Mouse (Mus musculus) limb, embryonic 11.5 days (tissue): ENCODE data around the gene Bdp1. TPM values are rescaled to one million over a fixed set of nuclear protein-coding genes. Genes with fewer than 3 reads are reported as not detected.

Experiments used
- ATAC-seq: fragments of 200-750 bp; cut with Nextera tagmentation; 2 replicates; pipeline ENCODE4 v1.8.0; 2017; ENCODE audit warnings: low read depth; ENCODE audit not compliant: insufficient number of reproducible peaks, low FRiP score, low TSS enrichment
- DNase-seq: peaks from one replicate; pipeline ENCODE4 v3.0.0-alpha.2; 2015; ENCODE audit warnings: low spot score
- H3K27ac ChIP-seq: fragments of 300-500 bp; sonication (generic); replicated peaks from 2 replicates; pipeline ENCODE4 v1.5.1; 2014; ENCODE audit warnings: low read depth, mild to moderate bottlenecking, low read length
- H3K27me3 ChIP-seq: fragments of 300-500 bp; sonication (generic); 2 replicates; pipeline ENCODE4 v1.6.1; 2014; ENCODE audit warnings: mild to moderate bottlenecking, low read length, mixed read lengths; ENCODE audit not compliant: control insufficient read depth, insufficient read depth
- H3K36me3 ChIP-seq: fragments of 300-500 bp; sonication (generic); 2 replicates; pipeline ENCODE4 v1.6.1; 2014; ENCODE audit warnings: mild to moderate bottlenecking, low read length, moderate library complexity, mixed read lengths; ENCODE audit not compliant: control insufficient read depth, insufficient read depth
- H3K4me1 ChIP-seq: fragments of 300-500 bp; sonication (generic); 2 replicates; pipeline ENCODE4 v1.6.1; 2014; ENCODE audit warnings: low read length, mixed read lengths; ENCODE audit not compliant: control insufficient read depth, insufficient read depth
- H3K4me2 ChIP-seq: fragments of 300-500 bp; sonication (generic); 2 replicates; pipeline ENCODE4 v1.6.1; 2014; ENCODE audit warnings: low read depth, mild to moderate bottlenecking, moderate library complexity; ENCODE audit not compliant: severe bottlenecking
- H3K4me3 ChIP-seq: fragments of 300-500 bp; sonication (generic); 2 replicates; pipeline ENCODE4 v1.5.1; 2014; ENCODE audit warnings: low read depth, low read length
- H3K9ac ChIP-seq: fragments of 300-500 bp; sonication (generic); 2 replicates; pipeline ENCODE4 v1.6.1; 2014; ENCODE audit warnings: mild to moderate bottlenecking, low read length
- H3K9me3 ChIP-seq: fragments of 300-500 bp; sonication (generic); 2 replicates; pipeline ENCODE4 v1.6.1; 2016; ENCODE audit warnings: low read length; ENCODE audit not compliant: control insufficient read depth
- WGBS: fragments of 180-500 bp; shearing (Covaris S2); extraction: QIAGEN DNeasy Blood & Tissue Kit; methylation state at CpG from one replicate; pipeline ENCODE4 v1.1.7; 2014; 5-methylcytosine and 5-hydroxymethylcytosine counted together
- polyA plus RNA-seq: library from polyadenylated mRNA; unstranded; fragments of >200 nt; fragmentation: Nextera tagmentation; extraction: Ambion mirVana; gene quantifications from 2 replicates; pipeline ENCODE4 v1.2.1, GENCODE M21; 2014

Gene Bdp1
- 27.5 and 31.4 TPM in 2 replicates for polyA plus RNA-seq

DNA sequence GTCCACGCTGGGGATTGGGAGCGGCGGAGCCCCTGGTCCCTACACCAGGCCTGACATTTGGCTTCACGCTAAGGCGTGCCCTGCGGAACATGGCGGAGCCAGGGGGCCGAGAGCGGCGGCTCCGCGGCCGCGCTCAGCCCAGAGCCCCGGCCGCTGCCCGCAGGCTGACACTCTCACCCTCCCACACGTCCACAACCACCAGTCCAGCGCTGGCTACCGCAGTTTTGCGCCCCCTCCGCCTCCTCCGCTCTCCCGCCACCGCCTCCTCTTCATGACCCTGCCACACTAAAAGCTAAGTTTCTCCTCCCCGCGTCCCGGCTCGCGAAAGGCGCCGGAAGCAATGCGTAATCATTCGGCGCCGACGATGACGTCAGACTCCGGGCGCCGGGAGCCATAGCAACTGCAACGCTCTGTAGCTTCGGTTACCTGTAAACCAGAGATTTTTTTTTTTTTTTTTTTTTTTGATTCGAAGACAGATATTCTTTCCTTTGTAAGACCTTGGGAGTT is at the start of gene Bdp1:
Bdp1 (minus strand) TSS at position 323 of the 507 bp plus-strand sequence.
- Histone ChIP-seq H3K4me1 (peaks cover 7% of the 10 kb centered on the region; the same call in 1 of the 2 replicates), H3K27me3 (no peaks in the 10 kb centered on the region), H3K9me3 (no peaks in the 10 kb centered on the region), H3K36me3 (no peaks in the 10 kb centered on the region; the same call in 1 of the 2 replicates), H3K4me2 (peak within 1 kb of the TSS; percentile 57), H3K27ac (0 out of 2 replicates have a peak within 1 kb of the TSS, but pooled peaks have one; percentile 10), H3K4me3 (peak within 1 kb of the TSS; percentile 98), H3K9ac (peak within 1 kb of the TSS; percentile 86)
- peak; percentile 98 for DNase-seq
- peak; percentile 70 for ATAC-seq
- WGBS, result under 1% methylated on average over 44 of the region's 44 CpGs

DNA sequence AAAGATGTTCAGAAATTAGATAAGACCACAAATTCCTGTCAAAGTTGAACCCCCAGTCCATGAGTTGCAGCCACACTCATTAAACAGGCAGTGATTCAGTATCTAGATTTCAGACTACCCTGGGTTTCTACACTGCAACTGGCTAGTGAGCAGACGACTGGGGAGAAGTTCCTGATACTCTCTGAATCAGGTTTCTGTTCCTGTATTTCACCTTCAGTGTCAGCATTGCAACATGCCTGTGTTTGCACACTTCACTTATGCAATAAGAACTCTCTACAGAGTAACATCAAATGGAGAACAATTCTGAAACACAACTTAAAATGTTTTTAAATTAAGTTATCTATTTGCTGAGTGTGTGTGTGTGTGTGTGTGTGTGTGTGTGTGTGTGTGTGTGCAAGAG is 48.8 kb upstream of the Bdp1 start:
- H3K9me3 ChIP-seq, result no peaks in the 10 kb centered on the region
- H3K27ac ChIP-seq, result no peak overlapping the region
- no peak for DNase-seq
- WGBS, result 64% methylated on average over 1 of the region's 1 CpGs
- H3K9ac ChIP-seq, result no peak overlapping the region
- no peaks in the 10 kb centered on the region for H3K27me3 ChIP-seq
- ATAC-seq, result no peak
- H3K4me3 ChIP-seq, result no peak overlapping the region
- no peaks in the 10 kb centered on the region for H3K36me3 ChIP-seq
- H3K4me2 ChIP-seq, result no peak overlapping the region
- no peaks in the 10 kb centered on the region for H3K4me1 ChIP-seq

DNA sequence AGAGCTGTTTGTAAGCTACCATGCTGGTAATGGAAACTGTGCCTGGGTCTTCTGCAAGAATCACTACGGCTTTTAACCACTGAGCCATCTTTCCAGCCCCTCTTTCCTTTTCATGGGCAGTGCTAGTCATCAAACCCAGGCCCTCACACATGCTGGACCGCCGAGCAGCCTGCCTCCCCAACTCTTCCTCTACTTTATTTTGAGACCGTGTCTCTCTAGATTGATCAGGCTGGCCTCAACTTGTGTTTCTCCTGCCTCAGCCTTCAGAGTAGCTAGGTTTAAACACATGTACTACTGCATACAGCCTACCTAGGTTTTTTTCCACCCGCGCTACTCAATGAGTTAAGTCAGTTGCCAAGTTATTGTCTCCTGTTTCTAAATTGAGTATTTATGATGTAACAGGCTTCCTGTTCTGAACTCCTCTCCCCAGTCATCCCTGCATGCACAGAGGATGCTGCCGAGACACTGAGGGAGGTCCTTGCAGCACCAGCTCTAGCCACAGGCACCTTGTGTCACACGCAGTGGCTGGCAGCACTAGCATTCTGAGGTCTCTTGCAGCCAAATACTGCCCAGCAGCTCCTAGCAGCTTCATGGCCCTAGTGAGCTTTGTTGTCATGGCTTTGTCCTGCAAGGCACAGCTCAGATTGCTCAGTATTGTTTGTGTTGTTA is 37.9 kb upstream of the Bdp1 start:
- H3K9me3 ChIP-seq, result no peaks in the 10 kb centered on the region
- 83% methylated on average over 8 of the region's 8 CpGs for WGBS
- H3K27ac ChIP-seq, result no peak overlapping the region
- no peaks in the 10 kb centered on the region for H3K4me1 ChIP-seq
- DNase-seq (no peak), ATAC-seq (no peak)
- H3K9ac ChIP-seq, result no peak overlapping the region
- peaks cover 10% of the 10 kb centered on the region for H3K36me3 ChIP-seq
- H3K4me3 ChIP-seq, result no peak overlapping the region
- no peaks in the 10 kb centered on the region for H3K27me3 ChIP-seq
- no peak overlapping the region for H3K4me2 ChIP-seq

- no peak for ATAC-seq
- Histone ChIP-seq H3K9me3 (no peaks in the 10 kb centered on the region), H3K4me3 (peak overlapping the region; percentile 97), H3K4me2 (peak overlapping the region; percentile 79), H3K36me3 (peaks cover 4% of the 10 kb centered on the region), H3K27ac (no peak overlapping the region), H3K9ac (peak overlapping the region; percentile 87), H3K4me1 (0 out of 2 replicates have a peak, but pooled peaks cover 2% of the 10 kb centered on the region), H3K27me3 (no peaks in the 10 kb centered on the region)
- 2% methylated on average over 10 of the region's 10 CpGs for WGBS
- DNase-seq, result no peak
Measured at GRCm38 (mm10) chr13:100125258-100125643, 21.4 kb upstream of the Bdp1 start.

GRCm38 (mm10) chr13:100124423-100125257 is 20.8 kb upstream of the Bdp1 start, which contains the start of gene Smn1:
Smn1 (plus strand) TSS chr13:100124852.
- DNase-seq (peak; percentile 91), ATAC-seq (peak; percentile 95)
- Histone ChIP-seq H3K4me2 (peak within 1 kb of the TSS; percentile 79), H3K27me3 (no peaks in the 10 kb centered on the region), H3K36me3 (peaks cover 4% of the 10 kb centered on the region), H3K9ac (peak within 1 kb of the TSS; percentile 87), H3K4me1 (0 out of 2 replicates have a peak, but pooled peaks cover 2% of the 10 kb centered on the region), H3K9me3 (no peaks in the 10 kb centered on the region), H3K27ac (no peak within 1 kb of the TSS), H3K4me3 (peak within 1 kb of the TSS; percentile 97)
- WGBS, result 5% methylated on average over 42 of the region's 42 CpGs

DNA sequence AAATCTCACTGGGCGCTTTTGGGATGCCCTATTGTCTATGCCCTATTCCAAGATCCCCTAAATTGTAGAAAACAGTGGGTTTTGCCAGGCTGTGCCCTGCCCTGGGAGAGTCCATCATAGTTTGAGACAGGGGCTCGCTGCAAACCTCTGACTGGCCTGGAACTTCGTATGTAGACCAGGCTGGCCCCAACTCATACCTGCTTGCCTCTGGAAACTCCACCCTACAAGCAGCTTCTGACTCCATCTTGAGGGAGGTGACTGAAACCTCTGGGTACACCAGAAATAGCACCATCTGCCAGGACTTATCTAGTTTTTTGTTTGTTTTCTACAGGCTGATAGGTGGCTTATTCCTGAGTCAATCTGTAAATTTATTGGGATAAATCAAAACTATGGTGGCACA is 20.1 kb upstream of the Bdp1 start:
- WGBS, result 81% methylated on average over 3 of the region's 3 CpGs
- 0 out of 2 replicates have a peak, but pooled peaks cover 2% of the 10 kb centered on the region for H3K4me1 ChIP-seq
- H3K9ac ChIP-seq, result no peak overlapping the region
- H3K4me3 ChIP-seq, result peak overlapping the region; percentile 97; the same call in 1 of the 2 replicates
- H3K27me3 ChIP-seq, result no peaks in the 10 kb centered on the region
- no peaks in the 10 kb centered on the region for H3K9me3 ChIP-seq
- H3K27ac ChIP-seq, result no peak overlapping the region
- H3K36me3 ChIP-seq, result peaks cover 3% of the 10 kb centered on the region
- DNase-seq (no peak), ATAC-seq (no peak)
- H3K4me2 ChIP-seq, result peak overlapping the region; percentile 65

- Histone ChIP-seq H3K9ac (no peak overlapping the region), H3K4me1 (peaks cover 4% of the 10 kb centered on the region; the same call in 1 of the 2 replicates), H3K27me3 (no peaks in the 10 kb centered on the region), H3K27ac (no peak overlapping the region), H3K36me3 (no peaks in the 10 kb centered on the region), H3K4me2 (no peak overlapping the region), H3K9me3 (no peaks in the 10 kb centered on the region), H3K4me3 (no peak overlapping the region)
- 53% methylated on average over 5 of the region's 5 CpGs for WGBS
- ATAC-seq (no peak), DNase-seq (no peak)
Measured at GRCm38 (mm10) chr13:100112218-100112972, 8.5 kb upstream of the Bdp1 start.
